Mouse (Mus musculus): ENCODE results near the gene Olfr90.

- TF ChIP-seq CTCF (IDR thresholded peaks at IDR 0.05; ENCODE audit: extremely low read depth, insufficient read depth, insufficient read length, insufficient replicate concordance) (no peak), POLR2A (IDR thresholded peaks at IDR 0.05; ENCODE audit: low read depth, low read length) (no peak)
Observed at GRCm38 (mm10) chr17:37067861-37068260, 20.4 kb downstream of the Olfr90 start.

All from spleen, adult 2 months (tissue).